Mouse (Mus musculus): ENCODE results near the gene Gm19684.
"Not testable (repeated sequence)": the region's sequence is repeated elsewhere in the genome, so short reads cannot be mapped to it uniquely, and the experiment has no call there.

GRCm38 (mm10) chr17:36157782-36158181 lies 36.3 kb downstream of the Gm19684 start:
- peak; percentile 18; the same call in 1 of the 2 replicates for TF ChIP-seq CTCF (IDR thresholded peaks at IDR 0.05)
- not testable (repeated sequence) for TF ChIP-seq EP300 (IDR thresholded peaks at IDR 0.05)
